Mouse (Mus musculus): Measurements from ENCODE around the gene Gm4353. TPM values are rescaled to one million over a fixed set of nuclear protein-coding genes. Genes with fewer than 3 reads are reported as not detected.

The Gm4353 gene
- polyA plus RNA-seq, 1 experiment from 2014 or later: 1.2 TPM

Other genes with a start within 250 kb of the Gm4353 start
- gene Sox6, start 45.8 kb downstream of the Gm4353 start, polyA plus RNA-seq (2015; fragmentation: Nextera tagmentation; extraction: Ambion mirVana): 54.3 and 58.7 TPM in 2 replicates
- 246 and 254 TPM in 2 replicates for gene 1110004F10Rik, start 45.2 kb downstream of the Gm4353 start, polyA plus RNA-seq (2015; fragmentation: Nextera tagmentation; extraction: Ambion mirVana)
- 13.8 and 15.3 TPM in 2 replicates for gene Plekha7, start 223.7 kb upstream of the Gm4353 start, polyA plus RNA-seq (2015; fragmentation: Nextera tagmentation; extraction: Ambion mirVana)
- 663 and 783 TPM in 2 replicates for gene Rps13, start 249.6 kb upstream of the Gm4353 start, polyA plus RNA-seq (2015; fragmentation: Nextera tagmentation; extraction: Ambion mirVana)